Mouse (Mus musculus) thymus, postnatal 36 days (tissue): ENCODE results near the gene Bag3.
A peak's percentile ranks its signal among the peaks of the same experiment; 100 is the strongest.
"Not testable (repeated sequence)": the region's sequence is repeated elsewhere in the genome, so short reads cannot be mapped to it uniquely, and the experiment has no call there.

Source experiments
- DNase-seq, 2 experiments: peaks; one replicate each; pipeline ENCODE4 v3.0.0; 2022; ENCODE audit warnings: mixed read lengths in 2 of 2

The Bag3 gene

DNA sequence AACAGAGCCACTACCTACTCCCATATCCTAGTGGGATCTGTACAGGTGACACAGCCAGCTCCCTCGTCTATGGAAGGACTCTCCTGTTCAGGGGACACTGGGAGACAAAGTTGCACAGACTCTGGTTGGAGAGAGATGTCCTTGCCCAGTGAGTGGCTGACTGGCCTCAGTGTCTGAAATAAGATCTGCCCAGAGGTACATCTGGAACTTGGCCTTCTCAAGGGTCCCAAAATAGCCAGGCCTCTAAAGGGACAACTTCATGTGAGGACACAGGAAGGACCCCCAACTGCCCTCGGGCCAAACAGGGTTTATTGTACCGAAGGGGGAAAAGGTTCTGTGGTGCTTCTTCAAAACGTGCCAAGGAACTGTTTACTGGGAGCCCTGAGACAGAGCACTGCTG, 14.8 kb downstream of the Bag3 start:
- no peak for DNase-seq

DNA sequence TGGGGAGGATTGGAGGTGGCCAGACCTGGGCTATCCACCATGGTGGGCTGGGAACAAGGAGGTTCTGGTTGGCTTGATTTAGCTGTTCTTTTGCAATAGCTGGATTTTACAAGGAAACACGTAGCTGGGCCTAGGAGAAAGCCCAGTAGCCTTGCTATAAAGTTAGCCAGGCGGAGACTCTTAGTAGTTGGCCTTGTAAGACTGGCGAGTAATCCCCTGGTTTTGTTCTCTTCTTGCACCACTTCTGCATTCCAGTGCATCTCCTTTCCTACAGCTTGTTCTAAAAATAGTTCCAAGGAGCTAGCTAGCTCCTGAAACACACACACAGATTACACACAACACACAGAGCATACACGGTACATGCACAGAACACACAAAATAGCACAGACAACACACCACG, 15.4 kb downstream of the Bag3 start:
- no peak for DNase-seq

DNA sequence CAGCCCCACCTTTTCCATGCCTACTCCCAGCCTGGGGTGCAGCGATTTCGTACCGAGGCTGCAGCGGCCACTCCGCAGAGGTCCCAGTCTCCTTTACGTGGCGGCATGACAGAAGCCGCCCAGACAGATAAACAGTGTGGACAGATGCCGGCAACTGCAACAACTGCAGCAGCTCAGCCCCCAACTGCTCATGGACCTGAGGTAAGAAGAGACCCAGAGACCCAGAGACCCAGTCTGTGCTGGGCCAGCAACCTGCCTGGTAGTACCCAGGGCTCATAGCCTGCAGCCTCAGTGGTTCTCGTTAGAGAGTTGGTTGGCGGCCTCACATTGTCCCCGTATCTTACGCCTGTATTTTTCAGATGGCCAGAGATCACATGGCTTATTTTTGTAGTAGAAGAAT, 16.7 kb downstream of the Bag3 start:
- DNase-seq, result no peak

DNA sequence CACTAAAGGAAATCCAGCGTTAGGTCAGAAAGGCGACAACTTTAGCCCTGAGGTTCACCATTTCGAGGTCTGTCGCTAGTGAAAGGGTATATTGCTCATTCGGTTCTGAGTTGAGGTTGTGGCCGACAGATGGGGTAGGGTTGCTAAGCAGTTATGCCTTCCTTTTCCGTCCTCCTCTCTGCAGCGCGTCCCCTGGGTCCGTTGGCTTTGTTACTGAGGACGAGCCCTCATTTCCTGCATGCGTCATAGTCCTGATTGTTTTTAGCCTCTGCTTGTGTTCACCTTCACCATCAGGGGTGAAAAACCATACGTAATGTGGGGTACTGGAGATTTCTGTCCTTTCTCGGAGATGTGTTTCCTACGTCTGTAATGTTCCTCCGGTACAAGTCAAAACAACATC, 17.3 kb downstream of the Bag3 start:
- DNase-seq, result no peak

DNA sequence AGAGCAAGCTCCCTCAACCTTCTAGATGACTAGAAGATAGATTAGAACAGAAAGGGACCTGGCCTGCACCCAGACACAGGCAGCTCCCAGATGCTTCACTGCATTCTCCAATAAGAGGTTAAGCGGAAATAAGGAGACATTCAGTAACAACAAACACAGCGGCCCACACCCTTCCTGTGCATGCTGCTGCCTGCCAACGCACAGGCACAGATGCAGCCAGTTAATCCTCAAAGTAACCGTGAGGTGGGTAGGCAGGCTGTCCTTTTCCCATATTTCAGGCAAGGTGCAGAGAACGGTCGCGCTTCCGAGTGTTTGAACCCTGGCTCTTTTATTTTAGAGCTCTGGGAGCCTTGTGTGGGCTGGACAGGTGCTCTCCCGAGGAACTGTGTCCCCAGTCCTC, 17.8 kb downstream of the Bag3 start:
- DNase-seq, result no peak

DNA sequence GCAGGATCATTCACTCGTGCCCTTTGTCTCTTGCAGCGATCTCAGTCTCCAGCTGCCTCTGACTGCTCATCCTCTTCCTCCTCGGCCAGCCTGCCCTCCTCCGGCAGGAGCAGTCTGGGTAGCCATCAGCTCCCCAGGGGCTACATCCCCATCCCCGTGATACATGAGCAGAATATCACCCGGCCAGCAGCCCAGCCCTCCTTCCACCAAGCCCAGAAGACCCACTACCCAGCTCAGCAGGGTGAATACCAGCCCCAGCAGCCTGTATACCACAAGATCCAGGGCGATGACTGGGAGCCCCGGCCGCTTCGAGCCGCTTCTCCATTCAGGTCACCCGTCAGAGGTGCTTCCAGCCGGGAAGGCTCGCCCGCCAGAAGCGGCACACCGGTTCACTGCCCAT, 18.4 kb downstream of the Bag3 start:
- no peak for DNase-seq

DNA sequence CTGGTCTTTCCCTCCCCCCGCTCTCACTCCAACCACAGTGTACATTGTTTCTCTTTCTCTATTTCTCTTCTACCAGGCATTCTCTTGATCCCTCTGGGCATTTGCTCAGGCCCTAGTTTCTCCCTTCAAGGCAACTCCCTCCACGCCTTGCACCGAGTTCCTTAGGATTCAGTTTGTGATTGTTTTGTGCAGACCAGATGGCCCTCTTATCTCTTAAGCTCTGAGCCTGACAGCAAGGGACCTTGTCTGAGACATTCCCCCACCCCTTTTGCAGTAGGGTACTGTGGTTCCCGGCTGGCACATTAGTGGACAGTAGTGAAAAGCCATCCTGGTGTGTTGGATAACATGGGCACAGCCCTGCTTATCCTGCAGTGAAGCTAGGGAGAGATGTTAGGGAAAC, 19.1 kb downstream of the Bag3 start:
- no peak for DNase-seq

DNA sequence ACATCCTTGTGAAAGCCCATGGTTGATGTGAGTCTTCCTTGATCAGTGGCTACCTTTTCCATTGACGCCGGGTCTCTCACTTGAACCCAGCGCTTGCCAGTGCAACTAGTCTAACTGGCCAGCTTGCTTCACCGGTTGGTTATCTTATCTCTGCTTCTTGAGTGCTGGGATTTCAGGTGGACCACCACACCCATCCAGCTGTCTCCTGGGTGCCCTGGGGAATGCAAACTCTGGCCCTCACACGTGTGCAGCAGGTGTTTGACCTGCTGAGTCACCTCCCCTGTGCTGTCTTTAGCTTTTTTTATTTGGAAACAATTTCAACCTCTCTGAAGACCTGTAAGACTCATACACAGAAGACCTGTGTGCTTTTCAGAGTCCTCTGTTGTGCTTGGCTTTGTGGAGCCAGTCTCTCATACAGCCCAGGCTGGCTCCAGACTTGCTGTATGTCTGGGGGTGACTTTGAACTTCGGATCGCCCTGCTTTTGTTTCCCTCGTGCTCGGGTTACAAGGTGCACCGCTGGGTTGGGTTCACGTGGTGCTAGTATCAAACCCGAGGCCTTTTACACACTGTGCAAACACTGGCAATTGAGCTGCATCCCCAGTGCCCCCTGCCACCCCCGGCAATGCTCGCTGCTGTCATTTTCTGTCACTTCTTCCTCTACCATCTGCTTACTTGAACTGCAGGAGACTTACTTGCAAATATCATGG, 19.9 kb downstream of the Bag3 start:
- DNase-seq, result no peak

DNA sequence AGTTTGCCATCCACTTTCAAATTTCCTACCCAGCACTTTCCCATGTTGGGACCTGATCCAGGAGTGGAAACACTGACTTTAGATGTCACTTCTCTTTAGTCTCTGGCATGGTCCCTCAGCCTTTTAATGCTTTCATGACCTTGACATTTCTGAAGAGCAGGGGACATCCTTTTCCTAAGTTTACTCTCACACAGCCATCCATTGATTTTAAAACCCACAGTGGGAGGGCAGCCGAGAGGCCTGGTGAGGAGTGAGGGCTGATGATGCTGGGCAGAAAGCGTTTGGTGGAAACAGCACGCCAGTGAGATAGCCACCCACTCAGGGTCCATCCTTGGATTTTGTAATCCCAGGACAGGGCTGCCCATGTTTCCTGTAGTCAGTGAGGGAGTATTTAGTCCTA, 20.5 kb downstream of the Bag3 start:
- no peak for DNase-seq

DNA sequence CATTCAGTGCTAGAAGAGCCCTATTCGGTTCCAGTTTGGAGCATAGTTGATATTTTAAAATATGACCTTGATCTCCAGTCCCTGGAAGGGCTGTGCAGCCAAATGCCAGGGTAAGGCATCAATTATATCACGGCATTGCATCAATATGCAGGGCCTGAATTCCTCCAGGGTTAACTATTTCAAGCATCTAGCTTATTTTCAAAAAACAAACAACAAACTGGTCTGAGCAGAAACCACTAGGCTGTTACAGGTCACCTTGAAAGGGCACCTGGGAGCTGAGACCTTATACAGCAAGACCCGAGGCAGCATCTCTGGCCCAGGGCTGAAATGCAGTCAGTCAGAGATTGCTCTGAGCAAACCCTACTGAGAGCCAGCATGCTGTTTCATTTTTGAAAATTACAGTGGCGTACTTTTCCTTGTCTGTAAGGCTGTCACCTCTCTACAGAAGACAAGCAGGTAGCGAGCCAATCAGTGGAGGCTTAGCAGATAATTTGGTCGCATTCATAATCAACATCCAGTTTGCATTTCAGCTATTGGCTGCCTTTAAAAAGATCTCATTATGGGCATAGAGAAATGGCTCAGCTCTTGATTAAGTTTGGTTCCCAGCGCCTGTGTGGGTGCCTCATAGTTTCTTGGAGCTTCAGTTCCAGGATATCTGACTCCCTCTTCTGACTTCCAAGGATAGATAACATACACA, 21.3 kb downstream of the Bag3 start:
- no peak for DNase-seq

DNA sequence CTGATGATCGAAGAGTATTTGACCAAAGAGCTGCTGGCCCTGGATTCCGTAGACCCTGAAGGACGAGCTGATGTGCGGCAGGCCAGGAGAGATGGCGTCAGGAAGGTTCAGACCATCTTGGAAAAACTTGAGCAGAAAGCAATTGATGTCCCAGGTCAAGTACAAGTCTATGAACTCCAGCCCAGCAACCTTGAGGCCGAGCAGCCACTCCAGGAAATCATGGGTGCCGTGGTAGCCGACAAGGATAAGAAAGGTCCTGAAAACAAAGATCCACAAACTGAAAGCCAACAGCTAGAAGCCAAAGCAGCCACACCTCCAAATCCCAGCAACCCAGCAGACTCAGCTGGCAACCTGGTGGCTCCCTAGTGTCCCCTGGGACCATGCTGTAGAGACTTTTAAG, 22.6 kb downstream of the Bag3 start:
- no peak for DNase-seq

DNA sequence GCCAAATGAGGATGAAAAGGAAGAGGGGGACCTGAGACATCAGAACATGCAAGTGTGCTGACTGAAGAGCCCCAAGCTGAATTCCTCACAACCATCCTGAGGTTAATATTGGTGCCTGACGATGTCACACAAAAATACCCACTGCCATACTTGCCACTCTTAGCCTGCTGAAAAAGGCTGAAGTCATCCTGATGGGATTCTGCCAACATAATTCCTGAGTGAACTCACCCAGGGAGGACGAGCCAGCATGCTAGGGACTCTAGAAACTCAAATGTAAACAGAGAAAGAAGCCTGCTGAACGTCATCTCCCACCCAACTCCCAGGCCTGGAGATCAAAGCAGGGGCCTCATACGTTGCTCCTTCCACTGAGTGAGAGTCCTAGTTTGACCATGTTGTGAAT, 25.7 kb downstream of the Bag3 start:
- no peak for DNase-seq

DNA sequence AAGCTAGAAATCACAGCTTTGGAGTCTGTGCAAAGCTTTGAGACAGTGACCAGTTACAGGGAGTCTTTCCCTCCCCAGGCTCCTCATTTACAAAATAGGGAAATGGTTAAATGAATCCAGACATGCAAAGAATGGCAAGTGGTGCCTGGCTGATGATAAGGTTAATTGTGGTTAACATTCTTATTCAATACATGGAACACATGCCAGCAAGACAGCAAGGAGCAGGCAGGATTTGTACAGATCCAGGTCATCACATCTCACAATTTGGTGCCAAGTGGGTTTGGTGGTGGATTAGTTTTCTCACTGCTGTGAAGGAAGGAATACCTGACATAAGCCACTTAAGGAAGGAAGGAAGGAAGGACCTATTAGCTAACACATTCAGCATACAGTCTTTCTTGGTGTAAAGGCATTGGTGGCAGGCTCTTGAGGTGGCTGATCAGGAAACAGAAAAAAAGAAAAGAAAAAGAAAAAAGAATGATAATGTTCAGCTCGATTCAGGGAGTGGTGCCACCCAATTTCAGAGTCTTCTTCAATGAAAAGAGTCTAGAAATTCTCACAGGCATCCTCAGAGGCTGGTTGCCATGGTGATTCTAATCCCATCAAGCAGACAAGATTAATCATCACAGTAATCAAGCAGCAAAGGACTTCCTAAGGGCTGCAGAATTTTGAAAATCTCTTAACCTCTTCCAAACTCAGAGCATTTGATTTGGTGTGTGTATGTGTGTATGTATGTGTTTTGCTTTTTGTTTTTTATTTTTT, 27.1 kb downstream of the Bag3 start:
- no peak for DNase-seq

DNA sequence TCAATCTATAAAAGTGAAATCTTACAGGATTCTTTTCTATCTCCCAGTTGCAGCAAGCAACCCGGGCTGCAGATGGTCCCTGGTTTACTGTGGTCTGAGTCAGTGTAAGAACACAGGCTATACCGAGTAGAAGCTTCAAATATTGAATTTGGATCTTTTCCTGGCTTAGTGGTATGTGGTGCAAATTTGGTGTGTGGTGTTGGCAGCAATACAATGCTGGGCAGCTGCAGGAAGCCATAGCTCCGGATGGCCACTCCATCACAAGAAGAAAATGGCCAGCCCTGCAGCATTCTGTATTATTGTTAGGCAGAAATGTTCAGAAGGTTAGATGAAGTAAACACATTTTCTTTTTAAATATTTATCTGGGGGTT, 27.7 kb downstream of the Bag3 start:
- no peak for DNase-seq

DNA sequence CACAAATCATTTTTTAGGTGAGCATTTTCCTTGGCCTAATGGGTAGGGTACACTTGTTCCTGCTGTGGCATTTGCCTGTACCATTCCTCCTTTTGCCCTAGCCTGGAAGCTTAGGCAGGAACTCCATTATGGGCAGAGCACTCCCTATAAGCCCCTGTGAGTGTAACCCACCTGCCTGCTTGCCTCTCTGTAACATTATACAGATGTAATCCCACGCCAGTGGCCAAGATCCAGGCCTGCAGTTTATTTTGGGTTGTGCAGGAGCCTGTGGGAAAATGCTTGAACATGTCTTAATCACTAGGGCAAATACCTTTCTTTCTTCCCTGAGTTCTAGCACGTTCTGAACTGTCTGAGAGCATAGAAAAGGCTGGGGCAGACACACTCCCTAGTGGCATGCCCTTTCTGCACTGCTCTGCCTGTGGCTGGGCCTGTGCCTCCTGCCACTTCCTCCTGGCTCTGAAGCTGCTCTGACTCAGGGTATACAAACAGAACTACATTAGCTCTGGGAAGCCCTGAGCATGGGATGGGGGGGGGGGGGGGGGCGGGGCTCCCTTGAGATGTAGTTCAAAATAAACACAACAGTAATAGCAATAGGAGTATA, 29.8 kb downstream of the Bag3 start:
- no peak for DNase-seq

DNA sequence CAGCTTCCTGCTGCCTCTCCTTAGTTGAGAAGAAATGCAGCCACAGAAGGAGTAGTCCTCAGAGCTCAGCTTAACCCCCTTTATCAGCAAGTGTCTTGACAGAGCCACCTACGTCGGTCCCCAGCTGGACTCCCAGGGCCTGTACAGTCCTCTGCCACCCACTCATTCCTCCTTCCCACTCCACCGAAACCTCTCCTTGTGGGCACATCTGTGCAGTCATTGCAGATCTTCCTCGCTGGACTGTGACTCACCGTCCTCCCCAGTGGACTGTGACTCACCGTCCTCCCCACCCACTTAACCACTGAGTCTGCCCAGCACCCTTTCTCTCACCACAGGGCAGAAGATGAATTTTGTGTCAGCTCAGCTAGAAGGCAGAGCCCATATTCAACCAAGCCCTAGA, 31.1 kb downstream of the Bag3 start:
- no peak for DNase-seq

DNA sequence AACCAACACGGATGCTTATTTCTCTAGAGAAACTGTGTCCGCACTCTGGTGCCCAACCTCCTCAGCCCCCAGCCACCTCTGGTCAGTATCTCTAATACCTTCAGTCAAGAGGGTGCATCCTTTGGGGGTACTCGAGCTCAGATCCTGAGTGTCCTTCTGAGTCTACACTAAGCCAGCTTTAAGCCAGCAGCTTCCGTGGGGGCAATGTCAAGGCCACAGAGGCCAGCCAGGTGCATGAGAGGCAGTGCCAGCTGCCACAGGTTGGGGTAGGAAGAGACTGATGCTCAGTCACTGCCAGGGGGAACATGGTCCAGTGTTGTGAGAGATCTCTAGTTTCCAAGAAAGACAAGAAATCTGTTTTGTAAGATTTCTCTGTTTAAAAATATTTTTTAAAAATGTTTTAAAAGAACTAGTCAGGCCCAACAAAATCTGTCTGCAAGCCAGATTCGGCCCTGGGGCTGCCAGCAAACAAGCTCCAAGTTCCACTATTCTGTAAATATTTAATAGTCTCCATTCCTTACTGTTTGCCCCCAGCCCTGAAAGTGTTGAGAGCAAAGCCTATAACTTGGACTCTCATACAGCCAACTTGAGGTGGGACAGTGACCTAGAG, 31.8 kb downstream of the Bag3 start:
- DNase-seq, result no peak

DNA sequence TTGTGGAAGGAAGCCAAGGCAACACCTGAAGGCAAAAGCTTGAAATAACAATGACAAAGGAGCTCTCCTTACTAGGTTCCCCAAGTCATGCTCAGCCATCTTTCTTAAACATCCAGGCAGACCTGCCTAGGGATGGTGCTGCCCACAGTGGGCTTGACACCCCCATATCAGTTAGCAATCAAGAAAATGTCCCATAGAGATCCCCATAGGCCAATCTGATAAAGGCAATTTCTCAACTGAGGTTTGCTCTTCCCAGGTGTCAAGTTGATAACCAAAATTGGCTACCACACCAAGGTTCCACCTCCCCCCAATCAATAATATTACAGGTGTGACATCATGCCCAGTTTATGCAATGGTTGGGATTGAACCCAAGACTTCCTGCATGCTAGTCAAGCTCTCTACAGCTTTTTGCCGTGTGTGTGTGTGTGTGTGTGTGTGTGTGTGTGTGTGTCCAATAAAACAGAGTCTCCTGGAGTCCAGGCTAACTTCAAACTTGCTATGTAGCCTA, 33.6 kb downstream of the Bag3 start:
- DNase-seq, result no peak

DNA sequence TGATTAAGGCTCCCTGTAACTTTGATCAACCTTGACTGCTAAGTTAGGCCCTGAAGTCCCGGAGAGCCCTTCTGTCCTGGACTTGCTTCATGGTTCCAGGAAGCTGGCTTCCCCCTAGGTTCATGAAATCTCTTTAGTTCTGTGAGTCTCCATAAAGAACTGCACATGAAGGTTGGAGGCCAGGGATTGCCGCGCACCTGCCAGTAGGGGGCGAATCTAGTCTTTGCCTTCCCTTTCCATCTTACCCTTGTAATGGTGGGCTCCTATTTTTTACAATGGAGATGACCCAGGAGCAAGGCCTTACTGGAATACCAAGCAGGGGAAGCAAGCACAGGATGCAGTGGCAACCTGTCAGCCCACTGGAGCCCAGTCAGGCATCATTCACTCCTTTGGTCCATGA, 40.0 kb downstream of the Bag3 start:
- DNase-seq, result peak; percentile 30 to 39

DNA sequence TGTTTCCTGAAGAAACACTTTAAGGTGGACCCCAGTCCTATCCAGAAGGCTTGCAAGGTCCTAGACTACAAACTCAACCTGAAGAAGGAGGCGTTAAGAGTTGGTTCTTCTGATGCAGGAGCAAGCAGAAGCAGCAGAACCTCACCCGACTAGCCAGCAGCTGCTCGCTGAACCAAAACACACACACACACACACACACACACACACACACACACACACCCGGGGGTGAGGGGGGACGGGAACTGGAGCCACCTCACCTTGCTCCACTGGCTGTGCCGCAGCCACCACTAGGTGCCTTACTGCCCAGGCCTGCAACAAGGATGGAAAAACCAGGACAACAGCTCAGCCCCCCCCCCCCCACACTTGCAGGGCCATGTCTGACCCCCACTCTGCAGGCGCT, 42.9 kb downstream of the Bag3 start:
- DNase-seq, result no peak

DNA sequence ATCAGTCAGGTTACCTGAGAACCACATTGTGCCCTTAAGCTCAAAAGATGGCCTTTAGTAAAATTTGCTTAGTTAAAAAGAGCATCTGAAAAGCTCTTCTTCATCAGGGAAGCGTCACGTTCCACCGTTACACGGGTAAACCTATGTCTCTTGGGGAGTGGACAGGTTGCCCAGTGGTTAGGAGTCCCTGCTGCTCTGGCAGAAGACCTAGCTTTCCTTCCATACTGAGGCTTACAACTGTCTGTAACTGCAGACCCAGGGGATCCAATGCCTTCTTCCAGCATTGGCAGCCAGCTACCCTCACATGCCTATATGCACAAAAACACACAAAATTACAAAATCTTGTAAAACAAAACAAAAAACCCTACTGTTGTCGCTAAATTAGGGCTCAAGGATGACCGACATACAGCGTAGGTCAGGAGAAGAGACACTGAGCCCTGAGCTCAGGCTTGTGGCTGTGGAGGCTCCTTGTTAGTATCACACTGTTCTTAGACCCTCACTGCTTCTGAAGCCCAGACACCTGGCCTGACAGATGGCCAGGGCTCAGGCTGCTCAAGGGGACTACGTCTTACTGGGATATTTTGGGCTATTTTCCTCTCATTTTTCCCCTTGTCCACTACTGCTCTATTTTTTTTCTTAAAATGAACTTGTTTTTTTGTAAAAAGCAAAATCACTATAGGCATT, 44.3 kb downstream of the Bag3 start:
- DNase-seq, result no peak

DNA sequence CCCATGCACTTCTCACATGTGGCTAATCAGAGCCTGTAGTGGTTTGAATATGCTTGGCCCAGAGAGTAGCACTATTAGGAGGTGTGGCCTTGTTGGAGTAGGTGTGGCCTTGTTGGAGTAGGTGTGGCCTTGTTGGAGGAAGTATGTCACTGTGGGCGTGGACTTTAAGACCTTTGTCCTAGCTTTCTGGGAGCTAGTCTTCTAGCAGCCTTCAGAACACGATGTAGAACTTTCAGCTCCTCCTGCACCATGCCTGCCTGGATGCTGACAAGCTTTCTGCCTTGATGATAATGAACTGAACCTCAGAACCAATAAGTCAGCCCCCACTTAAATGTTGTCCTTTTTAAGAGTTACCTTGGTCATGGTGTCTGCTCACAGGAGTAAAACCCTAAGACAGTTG, 46.0 kb downstream of the Bag3 start:
- not testable (repeated sequence) for DNase-seq
